Mouse (Mus musculus) embryo, embryonic 11.5 days (tissue): Measurements from ENCODE around the gene Cst9.

Experiments
- DNase-seq: peaks from one replicate; pipeline ENCODE4 v3.0.0-alpha.2; 2012; ENCODE audit warnings: low read depth, low spot score

Cst9 gene

GRCm38 (mm10) chr2:148877016-148877770, 42.2 kb downstream of the Cst9 start:
- DNase-seq = no peak

GRCm38 (mm10) chr2:148878641-148879130, 43.7 kb downstream of the Cst9 start:
- DNase-seq = no peak

GRCm38 (mm10) chr2:148879199-148879598, 44.3 kb downstream of the Cst9 start:
- no peak for DNase-seq

- DNase-seq = no peak
Measured at GRCm38 (mm10) chr2:148884738-148885137, 49.8 kb downstream of the Cst9 start.
